Mouse (Mus musculus) left cerebral cortex, adult 11 months (tissue): ENCODE data around the gene Psg25.
"Not testable (repeated sequence)": the region's sequence is repeated elsewhere in the genome, so short reads cannot be mapped to it uniquely, and the experiment has no call there.

Source experiments
- DNase-seq: peaks from one replicate; pipeline ENCODE4 v3.0.0; 2022; ENCODE audit warnings: low spot score

Psg25 gene

DNA sequence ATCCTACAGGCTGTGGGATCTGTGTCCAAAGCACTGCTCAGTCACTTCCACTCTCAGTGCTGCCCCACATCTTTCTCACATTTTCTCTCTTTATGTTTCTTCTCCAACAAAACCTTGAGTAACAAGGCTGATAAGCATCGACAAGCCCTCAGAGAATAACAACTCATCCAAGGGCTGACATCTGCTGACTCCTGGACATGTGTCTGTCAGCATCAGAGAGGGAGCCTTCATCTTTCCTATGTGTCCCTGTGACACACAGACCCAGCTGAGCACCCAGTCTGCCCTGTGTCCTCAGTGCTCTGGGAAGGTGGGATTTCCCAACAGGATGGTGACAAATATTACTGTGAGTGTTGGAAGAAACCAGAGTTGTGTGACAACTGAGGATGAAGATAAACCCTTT lies at the start of gene Psg25:
Gene Psg25, minus strand, starts transcription at position 101 of the 400 bp plus-strand sequence.
- DNase-seq = no peak

DNA sequence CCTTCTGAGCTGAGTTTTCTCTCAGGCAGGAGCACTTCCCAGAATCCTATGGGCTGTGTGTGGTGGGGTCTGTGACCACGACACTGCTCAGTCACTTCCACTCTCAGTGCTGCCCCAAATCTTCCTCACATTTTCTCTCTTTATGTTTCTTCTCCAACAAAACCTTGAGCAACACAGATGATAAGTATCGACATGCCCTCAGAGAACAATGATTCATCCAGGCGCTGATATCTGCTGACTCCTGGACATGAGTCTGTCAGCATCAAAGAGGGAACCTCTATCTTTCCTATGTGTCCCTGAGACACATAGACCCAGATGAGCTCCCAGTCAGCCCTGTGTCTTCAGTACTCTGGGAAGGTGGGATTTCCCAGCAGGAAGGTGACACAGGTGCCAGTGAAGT lies 35.1 kb upstream of the Psg25 start, which contains the start of gene Psg27:
Gene Psg27, minus strand, starts transcription at position 101 of the 400 bp plus-strand sequence.
- no peak for DNase-seq

DNA sequence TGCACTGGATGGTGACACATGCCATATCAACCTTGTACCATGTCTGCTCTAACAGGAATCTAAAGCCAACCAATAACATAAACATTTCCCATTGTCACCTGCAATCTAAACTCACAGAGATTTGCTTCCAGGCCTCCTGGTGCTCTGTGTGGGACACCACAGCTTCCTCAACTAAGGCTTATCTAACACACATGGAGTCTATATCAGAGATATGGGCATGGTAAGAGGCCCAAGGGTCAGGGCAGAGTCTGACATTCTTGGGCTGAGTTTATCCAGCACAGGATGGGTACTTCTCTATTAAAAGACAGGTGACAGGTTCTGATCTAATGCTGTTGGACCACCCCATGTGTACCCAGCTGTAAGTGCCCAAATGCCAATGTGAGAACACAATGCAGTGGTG lies 27.8 kb upstream of the Psg25 start:
- no peak for DNase-seq

DNA sequence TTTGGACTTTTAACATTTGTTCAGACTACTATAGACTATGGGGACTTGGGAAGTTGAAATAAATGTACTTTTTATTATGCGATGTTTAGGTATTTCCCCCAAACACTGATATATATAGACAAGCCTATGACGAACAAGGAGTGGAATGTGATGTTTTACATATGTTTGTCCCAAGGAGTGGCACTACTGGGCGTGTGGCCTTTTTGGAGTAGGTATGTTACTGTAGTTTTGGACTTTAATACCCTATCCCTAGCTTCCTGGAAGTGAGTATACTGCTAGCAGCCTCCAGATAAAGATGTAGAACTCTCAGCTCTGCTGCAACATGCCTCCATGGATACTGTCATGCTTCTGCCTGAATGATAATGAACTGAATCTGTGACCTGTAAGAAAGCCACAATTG lies 23.7 kb upstream of the Psg25 start:
- DNase-seq = not testable (repeated sequence)

DNA sequence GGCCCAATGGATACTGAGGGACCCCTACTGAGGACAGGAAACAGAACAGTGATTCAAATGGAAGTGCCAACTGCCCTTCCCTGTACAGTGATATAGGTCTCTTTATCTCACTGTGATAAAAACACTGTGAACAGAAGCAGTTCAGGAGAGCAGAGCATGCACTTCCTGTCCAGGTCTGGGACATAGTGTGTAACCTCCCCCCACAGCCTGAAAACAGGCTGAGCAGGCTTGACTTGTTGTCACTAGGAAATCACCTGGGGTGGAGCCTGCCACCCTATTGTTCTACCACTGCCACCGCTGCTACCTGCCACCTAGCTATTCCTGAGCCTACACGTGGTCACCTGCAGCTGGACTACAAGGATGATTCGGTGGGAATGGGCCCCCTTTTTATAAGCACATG lies 1.4 kb upstream of the Psg25 start:
- no peak for DNase-seq

DNA sequence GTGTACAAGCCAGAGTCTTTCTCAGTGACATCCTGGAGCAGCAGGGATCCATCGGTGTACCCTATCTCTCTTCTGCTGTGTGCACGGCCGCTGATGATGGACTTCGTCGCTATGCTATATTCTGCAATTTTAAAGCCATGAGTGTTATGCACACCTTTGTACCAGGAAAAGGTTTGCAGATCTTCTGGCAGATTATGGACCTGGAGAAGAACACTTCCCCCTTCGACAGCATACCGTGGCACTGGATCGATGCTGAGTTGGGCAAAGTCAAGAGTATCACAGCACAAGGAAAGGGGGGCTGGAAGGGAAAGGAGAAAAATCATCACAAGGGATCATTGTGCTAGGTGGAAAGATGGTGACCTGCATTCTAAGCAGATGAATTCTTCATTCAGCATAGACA lies 7.4 kb downstream of the Psg25 start:
- no peak for DNase-seq

DNA sequence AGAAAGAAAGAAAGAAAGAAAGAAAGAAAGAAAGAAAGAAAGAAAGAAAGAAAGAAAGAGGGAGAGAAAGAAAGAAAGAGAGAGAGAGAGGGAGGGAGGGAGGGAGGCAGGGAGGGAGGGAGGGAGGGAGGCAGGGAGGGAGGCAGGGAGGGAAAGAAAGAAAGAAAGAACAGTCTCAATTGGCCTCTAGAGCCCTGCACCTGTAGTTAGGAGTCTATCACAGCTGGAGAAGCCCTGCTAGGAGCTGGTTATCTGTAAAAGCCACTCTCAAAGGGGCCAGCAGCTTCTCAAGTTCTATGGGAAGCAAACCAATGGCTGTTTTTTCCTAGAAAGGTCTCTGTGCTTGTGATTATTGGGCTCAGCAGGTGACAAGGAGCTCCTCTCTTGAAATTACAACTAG lies 19.2 kb downstream of the Psg25 start:
- not testable (repeated sequence) for DNase-seq

DNA sequence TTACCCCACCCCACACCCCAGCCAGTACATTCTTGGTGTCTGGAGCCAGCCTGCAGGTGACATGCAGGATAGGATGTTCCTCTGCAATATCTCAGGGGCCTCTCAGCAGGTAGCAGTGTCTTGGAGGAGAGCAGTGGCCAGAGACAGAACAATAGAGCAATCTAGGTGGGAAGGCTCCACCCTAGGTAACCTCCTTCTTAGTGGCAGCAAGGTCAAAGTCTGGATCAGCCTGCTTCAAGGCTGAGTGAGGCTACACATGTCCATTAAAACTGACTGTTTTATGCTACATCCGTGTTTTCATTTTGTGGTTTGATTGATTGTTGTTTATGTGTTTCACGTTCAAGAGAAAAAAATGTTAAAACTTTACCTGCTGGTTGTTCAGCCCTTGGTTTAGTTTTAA lies 19.7 kb downstream of the Psg25 start:
- not testable (repeated sequence) for DNase-seq

DNA sequence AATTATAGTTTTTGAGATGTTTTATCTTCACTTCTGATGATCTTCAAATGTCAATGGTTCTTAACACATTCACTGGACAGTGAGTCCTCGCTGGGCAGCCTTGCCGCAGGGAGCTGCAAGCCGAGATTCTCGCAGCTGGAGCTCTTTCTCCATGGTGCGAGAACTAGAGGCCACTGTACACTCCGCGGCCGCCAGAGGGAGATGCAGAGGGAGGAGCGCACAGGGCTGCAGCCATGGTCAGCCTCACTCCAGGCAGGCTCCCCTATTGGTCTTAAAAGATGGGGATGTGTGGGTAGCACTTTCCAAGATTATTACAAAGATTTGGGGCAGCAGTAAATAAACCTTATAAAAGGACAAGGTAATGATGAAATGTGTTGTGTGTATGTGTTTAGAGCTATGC lies 20.6 kb downstream of the Psg25 start:
- no peak for DNase-seq

DNA sequence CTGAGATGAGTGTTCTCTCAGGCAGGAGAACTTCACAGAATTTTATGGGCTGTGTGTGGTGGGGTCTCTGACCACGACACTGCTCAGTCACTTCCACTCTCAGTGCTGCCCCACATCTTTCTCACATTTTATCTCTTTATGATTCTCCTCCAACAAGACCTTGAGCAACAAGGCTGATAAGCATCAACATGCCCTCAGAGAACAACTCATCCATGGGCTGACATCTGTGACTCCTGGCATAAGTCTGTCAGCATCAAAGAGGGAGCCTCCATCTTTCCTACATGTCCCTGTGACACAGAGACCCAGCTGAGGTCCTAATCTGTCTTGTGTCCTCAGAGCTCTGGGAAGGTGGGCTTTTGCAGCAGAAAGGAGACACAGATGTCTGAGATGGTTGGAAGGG lies 48.0 kb downstream of the Psg25 start, which contains the start of gene Psg26:
Gene Psg26, minus strand, starts transcription at position 101 of the 400 bp plus-strand sequence.
- DNase-seq = no peak
